Mouse (Mus musculus): ENCODE results near the gene Vinac1.

- TF ChIP-seq POLR2A (IDR thresholded peaks at IDR 0.05; ENCODE audit: extremely low read depth, insufficient read depth, low read length): no peak
- TF ChIP-seq CTCF (IDR thresholded peaks at IDR 0.05; ENCODE audit: low read depth, low read length): no peak
These were observed 4.5 kb upstream of the Vinac1 start for GRCm38 (mm10) chr2:129052451-129052983.
